ENCODE assay signal across 6 mouse cellular contexts in the genomic region with DNA sequence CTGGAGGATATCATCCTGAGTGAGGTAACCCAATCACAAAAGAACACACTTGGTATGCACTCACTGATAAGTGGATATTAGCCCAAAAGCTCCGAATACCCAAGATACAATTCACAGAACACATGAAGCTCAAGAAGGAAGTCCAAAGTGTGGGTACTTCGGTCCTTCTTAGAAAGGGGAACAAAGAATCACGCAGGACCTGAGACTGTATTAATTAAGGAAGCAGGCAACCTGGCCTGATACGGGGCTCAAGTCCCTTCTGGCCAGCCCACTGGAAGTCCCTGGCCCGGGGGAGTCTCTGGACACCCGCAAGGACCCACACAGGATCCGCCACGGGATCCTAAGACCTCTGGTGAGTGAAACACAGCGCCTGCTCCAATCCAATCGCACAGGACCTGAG. TPM values are rescaled to one million over a fixed set of nuclear protein-coding genes. Genes with fewer than 3 reads are reported as not detected.
A peak's percentile ranks its signal among the peaks of the same experiment; 100 is the strongest.
DNase-seq lines count a peak whose midpoint lies in the region; ATAC-seq lines count a peak whose summit lies in the region.
"Not testable (repeated sequence)": the region's sequence is repeated elsewhere in the genome, so short reads cannot be mapped to it uniquely, and the experiment has no call there.

No protein-coding gene starts in this region.

- peak; percentile 77 for ATAC-seq in granulocyte monocyte progenitor cell, adult 5-6 weeks (replicated peaks; ENCODE audit: poor library complexity, severe bottlenecking)
- ATAC-seq in megakaryocyte progenitor cell, adult 5-6 weeks (replicated peaks; ENCODE audit: poor library complexity): peak; percentile 48; the same call in 1 of the 2 replicates

- H3K36me3 ChIP-seq in splenic B cell, adult 2 months (ENCODE audit: control insufficient read depth, insufficient read depth, low read length, poor library complexity, severe bottlenecking): not testable (repeated sequence)

- peak; percentile 21 to 30 for DNase-seq in B cell, adult 2 months
- DNase-seq in MEL-GATA-1-ER (ENCODE audit: extremely low read depth, low read depth): peak; percentile 75
- DNase-seq in lung, postnatal 36 days: peak; percentile 5
- peak; percentile 55 for DNase-seq in splenic B cell, adult 2 months (ENCODE audit: low read depth, low spot score)

- H3K27me3 ChIP-seq in splenic B cell, adult 2 months (ENCODE audit: control insufficient read depth, insufficient read depth, low read length, poor library complexity, severe bottlenecking): not testable (repeated sequence)

RNA-seq across cellular contexts. Expression of a gene that starts 20.6 kb away (rescaled TPM):
- 47.8 and 58.4 TPM in 2 replicates for total RNA-seq in granulocyte monocyte progenitor cell, adult 5-6 weeks (2014; fragmentation: Nextera tagmentation)
- 44.6 and 50.5 TPM in 2 replicates for total RNA-seq in granulocyte monocyte progenitor cell, adult 5-6 weeks (2017)
- 45.6 and 73.0 TPM in 2 replicates for total RNA-seq in megakaryocyte progenitor cell, adult 5-6 weeks (2015)
- 44.0 and 45.0 TPM in 2 replicates for total RNA-seq in megakaryocyte progenitor cell, adult 5-6 weeks (2017)

Comparison
In these comparisons a context has a peak if more than half of its experiments do, and no peak if none do; other contexts are left out.
1. Peak in every context shown above with its lines: DNase-seq and ATAC-seq.
2. DNase-seq: peak in every context shown above with its lines; median percentile 75 in MEL-GATA-1-ER; 55 in splenic B cell, adult 2 months; 26 in B cell, adult 2 months; 5 in lung, postnatal 36 days.